Mouse (Mus musculus) heart, adult 2 months (tissue): ENCODE data around the gene Mat2b.

ENCODE experiments used
- CTCF ChIP-seq: fragments of 200-600 bp; IDR thresholded peaks from 2 replicates; pipeline ENCODE4 v1.8.1; 2022; ENCODE audit warnings: antibody characterized with exemption, mild to moderate bottlenecking, moderate library complexity
- EP300 ChIP-seq: fragments of 200-500 bp; IDR thresholded peaks from 2 replicates; pipeline ENCODE4 v1.6.1; 2011; ENCODE audit warnings: low read depth, low read length, control low read depth; ENCODE audit not compliant: insufficient read depth
- POLR2A ChIP-seq: fragments of 200-500 bp; IDR thresholded peaks from 2 replicates; pipeline ENCODE4 v1.6.1; 2011; ENCODE audit warnings: mild to moderate bottlenecking, low read depth, low read length, control low read depth; ENCODE audit not compliant: insufficient read depth

DNA sequence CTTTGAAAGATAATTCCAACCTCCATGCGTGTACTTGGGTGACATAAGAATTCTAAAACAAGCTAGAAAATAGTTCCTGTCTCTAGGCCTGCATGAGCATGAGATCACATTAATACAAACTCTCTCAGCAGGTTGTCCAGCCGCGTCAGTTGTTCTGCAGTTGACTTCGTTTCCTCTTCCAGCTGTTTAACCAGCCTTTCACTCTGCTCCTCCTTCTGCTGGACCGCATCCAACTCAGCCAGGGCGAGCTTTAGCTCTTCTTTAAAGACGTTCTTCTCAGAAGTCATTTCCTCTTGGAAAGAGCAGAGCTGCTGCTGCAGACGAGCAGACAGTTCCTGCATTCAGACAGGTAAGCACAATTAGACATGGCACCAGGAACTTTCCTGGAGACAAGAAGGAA is 18.9 kb upstream of the Mat2b start:
- TF ChIP-seq POLR2A (no peak), CTCF (no peak), EP300 (no peak)
